Mouse (Mus musculus) adrenal gland, postnatal 36 days (tissue): ENCODE measurements around the gene Gm9803. TPM values are rescaled to one million over a fixed set of nuclear protein-coding genes. Genes with fewer than 3 reads are reported as not detected.
A peak's percentile ranks its signal among the peaks of the same experiment; 100 is the strongest.

Experiments
- DNase-seq, 2 experiments: peaks; one replicate each; pipeline ENCODE4 v3.0.0; 2021; ENCODE audit warnings: mixed read lengths in 1 of 2
- total RNA-seq, 2 experiments: library from RNA; stranded (reverse); gene quantifications; 2 replicates each; pipeline ENCODE4 v1.2.3; 2021

The Gm9803 gene
- total RNA-seq, 2 experiments from 2014 or later = 12.0 TPM; not detected in 1

- no peak for DNase-seq
Measured at GRCm38 (mm10) chr10:43512976-43513375, 10.9 kb upstream of the Gm9803 start.

- DNase-seq = no peak
Measured at GRCm38 (mm10) chr10:43516992-43517660, 6.8 kb upstream of the Gm9803 start.

GRCm38 (mm10) chr10:43517836-43518235 is 6.0 kb upstream of the Gm9803 start:
- DNase-seq = peak in 1 of 2 experiments; percentile 28

- DNase-seq = no peak
Measured at GRCm38 (mm10) chr10:43518368-43518767, 5.5 kb upstream of the Gm9803 start.

DNA sequence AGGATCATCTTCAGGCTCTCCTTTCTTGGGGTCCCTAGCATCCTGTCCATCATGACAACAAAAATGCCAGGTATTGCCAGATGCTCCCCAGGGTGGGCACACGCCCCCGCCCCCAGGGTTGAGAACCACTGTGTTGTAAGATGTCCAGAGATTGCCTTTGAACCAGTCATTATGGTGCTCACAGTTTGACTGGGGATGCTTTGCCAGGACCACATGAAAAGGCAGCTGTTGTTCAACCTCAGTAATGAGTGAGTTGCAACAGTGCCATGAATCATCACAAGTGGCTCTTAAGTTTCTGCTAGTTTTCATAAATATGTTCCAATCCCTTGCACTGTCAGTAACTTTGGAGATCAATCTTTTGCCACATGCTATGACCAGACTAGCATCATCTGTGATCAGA is 3.9 kb upstream of the Gm9803 start:
- no peak for DNase-seq

DNA sequence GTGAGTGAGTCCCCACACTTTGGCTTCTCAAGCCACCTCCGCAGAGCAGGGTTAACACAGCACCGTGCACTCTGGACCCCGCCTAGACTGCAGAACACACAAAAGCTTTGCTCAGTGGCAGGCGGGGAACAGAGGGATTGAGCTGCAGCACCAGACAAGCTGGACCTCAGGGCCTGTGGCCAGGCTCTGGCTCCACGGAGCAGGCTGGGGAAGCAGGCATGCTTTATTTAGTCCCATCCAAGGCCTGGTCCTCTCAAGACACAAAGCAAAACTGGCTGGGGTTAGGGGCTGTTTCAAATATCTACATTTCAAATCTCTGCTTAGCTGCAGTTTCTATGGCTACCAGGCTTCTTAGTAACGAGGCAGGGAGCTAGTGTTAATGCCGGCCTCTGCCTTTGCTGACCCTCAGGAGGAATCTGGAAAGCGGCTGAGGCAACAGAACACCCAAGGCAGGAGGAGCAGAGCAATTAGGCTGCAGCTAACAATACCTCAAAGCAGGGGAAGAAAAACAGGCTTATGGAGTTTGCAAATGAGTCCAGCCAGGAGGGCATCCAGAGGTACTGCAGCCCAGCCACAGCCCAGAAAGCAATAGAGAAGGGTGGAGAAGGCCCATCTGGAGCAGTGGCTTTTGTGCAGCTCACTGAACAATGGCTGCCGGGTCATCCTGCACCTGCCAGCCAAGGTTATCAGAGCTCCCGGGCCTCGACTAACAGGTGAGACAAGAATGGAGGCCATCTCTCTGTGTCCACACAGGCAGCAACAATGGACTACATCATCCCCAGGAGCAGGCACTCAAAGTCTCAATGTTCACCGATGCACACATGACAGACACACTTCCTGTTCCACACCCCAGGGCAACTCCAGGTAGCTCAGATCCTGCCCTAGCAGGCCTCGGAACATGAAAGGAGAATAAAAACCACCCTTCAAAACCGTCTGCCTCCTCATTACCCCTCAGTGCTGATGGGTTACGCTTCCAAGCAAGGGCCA is 3.7 kb downstream of the Gm9803 start:
- DNase-seq = no peak

- DNase-seq = no peak
Measured at GRCm38 (mm10) chr10:43534382-43534781, 10.5 kb downstream of the Gm9803 start.

DNA sequence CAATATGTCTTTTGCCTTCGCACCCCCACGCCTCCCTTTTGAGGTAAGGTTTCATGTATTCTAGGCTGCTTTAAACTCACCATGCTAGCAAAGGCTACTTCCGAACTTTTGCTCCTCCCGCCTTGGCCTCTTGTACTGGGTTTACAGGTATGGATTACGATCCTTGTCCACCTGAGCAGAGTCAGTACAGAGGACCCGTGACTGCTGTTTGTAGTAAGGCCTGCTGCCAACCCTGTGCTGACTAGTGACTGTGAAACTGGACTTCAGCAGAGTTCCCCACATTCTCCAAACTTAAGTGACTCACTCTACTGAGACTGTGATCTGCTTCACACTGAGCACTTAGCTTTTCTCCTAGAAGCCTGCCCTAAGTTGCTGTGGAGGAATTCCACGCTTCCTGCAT is 13.8 kb downstream of the Gm9803 start:
- DNase-seq = no peak

- no peak for DNase-seq
Measured at GRCm38 (mm10) chr10:43538831-43539230, 14.9 kb downstream of the Gm9803 start.

DNA sequence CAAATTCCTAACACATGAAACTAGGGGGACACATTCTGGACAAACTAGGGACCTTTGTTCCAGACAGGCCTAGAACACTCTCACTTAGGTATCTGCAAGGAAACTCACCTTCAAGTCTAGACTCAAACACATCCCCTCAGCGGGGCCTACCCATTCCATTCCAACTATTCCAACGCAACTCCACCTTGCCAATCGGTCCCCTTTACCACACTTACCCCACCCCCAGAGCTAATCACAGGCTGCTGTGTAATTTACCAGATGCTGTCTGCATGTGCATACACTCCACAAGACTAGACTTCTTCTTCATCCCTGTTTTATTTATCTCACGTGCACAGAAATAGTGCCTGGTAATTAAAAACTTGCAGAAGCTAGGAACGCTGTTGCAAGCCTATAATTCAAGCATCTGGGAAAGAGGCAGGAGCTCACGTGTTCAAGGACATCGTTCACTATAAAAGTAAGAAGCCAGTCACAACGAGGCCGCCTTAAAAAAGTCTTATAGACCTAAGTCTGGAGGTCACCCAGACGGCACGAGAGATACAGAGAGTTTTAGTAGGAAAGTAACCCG is 15.9 kb downstream of the Gm9803 start:
- DNase-seq = no peak

DNA sequence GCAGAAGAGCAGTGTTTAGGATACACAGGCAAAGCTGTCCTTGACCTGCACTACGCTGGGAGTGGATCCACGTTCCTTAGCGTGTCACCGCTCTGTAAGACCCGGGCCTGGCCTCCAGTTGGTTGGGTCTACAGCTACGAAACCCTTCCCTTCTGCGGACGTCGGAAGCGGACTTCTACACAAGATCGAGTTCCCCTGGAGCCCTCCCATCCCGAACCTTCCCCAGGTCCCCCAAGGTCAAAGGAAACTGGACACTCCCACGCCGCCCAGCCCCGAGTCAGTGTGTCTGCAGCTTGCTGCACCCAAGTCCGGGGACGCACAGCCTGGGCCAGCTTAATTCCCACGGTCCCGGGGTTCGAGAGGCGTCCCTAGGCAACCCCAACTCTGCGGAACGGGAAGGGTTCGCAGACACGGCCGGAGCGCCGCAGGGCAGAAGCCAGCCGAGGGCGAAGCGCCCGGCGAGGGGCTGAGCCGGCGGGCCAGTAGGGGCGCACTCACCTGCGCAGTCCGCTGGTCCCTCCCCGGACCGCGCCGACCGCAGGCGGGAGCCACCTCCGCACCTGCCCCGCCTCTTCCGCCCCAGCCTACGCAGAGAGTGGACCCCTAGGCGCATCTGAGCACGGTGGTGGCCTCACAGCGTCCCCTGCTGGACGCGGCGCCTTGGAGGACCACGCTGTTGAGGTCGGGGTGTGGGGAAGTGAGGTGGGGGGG is 16.7 kb downstream of the Gm9803 start, which contains the start of gene 1700021F05Rik:
Gene 1700021F05Rik, minus strand, starts transcription at position 553 of the 711 bp plus-strand sequence.
- peak; percentile 97 to 98 for DNase-seq

DNA sequence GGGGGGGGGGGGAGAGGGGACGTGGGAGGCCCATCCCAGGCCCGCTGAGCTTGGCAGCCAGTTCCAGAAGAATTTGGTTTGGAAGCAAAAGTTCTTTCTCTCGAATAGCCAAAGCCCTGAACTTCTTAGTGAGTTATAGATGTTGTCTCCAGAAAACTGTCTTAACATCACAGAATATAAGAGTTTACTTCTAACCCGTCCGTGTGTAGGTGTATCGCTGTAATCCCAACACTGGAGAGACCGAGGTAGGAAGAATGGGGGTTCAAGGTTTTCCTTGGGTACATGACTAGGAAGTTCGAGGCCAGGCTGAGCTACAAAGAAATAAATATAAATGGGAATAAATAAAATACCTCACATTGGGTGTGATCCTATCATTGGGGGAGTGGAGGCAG is 17.3 kb downstream of the Gm9803 start:
- DNase-seq = no peak

DNA sequence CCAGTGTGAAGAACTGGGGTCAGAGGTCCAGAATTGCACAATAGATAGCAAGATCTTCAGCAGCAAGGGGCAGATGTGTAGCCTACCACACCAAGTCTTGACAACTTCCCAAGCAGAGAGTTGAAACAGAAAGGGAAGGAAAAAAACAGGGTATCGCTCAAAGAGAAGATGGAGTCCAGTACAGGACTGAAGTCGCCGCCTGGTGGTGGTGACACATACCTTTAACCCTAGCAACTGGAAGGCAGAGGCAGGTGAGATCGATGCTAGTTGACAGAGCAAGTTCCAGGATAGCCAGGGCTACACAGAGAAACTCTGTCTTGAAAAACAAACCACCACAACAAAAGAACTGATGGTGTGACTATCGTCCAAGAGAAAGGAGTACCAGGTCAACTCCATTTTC is 25.5 kb downstream of the Gm9803 start:
- DNase-seq = no peak

GRCm38 (mm10) chr10:43550923-43551322 is 27.0 kb downstream of the Gm9803 start:
- no peak for DNase-seq

DNA sequence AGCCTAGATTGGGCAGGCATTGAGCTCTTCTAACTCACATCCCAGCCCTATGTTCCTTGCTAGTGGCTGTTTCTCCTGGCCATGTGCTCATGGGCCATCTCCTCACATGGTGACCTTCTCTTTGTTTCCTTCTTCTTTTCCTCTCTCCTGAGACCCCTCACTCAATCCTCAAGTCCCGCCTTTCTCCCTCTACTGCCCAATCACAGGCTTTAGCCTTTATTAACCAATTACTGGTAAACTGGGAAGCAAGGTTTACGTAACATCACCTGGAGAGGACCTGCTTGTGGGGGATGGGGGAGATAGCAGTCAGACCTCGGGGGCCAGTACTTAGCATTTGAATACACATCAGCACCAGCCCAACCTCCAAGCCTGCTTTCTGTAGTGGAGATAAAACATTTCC is 27.5 kb downstream of the Gm9803 start:
- no peak for DNase-seq

DNA sequence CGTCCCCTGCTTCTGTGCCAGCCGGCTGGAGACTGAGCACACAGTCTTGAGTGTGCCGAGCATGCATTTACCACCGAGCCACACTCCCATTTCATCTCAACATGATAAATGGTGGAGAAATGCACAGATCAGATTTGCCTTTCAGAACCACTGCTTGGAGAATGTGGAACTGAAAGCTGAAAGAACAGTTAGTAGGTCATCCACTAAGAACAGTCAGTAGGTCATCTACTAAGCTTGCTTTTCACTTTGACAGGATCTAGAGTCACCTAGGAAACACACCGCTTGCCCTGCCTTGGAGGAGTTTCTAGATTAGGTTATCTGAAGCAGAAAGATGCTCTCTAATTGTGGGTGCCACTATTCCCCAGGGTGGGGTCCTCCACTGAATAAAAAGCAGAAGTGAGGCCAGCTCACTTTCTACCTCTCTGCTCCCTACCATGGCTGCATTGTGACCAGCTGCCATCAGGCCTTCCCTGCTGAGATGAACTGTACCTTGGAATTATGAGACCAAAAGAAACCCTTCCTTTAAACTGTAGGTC is 33.8 kb downstream of the Gm9803 start:
- DNase-seq = no peak

DNA sequence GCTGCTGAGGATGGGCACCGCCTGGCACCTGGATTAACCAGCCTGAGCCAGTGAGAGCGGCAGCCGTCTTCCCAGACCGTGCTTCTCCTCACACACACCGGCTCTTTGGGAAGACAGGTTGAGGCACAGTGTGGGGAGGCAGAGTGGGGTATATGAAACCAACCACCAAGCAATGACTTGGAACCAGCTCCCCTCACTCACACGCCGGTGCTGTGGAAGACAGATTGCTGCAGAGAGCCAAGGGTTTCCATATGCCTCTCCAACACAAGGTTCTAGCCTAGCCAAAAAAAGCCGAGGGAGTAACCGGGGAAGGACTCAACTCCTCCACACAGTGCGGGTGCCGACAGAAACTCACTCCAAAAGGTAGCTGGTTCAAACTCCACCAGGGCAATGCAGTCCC is 35.4 kb downstream of the Gm9803 start:
- no peak for DNase-seq

DNA sequence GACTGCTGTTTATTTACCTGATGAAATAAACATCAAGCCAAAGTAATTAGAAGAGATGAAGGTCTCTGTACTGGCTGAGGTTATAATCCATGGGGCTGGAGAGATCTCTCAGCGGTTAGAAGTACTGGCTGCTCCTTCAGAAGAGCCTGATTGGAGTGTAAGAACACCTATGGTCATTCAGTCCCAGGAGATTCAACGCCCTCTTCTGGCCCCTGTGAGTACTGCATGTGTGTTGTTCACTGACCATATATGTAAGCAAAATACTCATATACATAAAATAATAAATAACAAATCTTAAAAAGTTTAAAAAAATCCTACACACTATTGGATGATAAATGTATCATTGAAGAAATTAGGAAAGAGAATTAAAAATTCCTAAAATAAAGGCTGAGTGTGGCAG is 36.9 kb downstream of the Gm9803 start:
- no peak for DNase-seq

DNA sequence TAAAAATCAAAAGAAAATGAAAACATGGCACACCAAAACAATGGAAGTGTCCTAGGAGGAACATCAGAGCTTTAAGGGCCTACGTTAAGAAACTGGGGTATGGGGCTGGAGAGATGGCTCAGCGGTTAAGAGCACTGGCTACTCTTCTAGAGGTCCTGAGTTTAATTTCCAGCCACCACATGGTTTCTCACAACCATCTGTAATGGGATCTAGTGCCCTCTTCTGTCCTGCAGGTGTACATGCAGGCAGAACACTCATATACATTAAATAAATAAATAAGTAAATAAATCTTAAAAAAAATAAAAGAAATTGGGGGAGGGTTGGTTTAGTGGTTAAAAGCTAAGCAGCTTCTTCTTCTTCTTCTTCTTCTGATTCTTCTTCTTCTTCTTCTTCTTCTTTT is 37.4 kb downstream of the Gm9803 start:
- no peak for DNase-seq
